Mouse (Mus musculus): ENCODE measurements around the gene Fut4. TPM values are rescaled to one million over a fixed set of nuclear protein-coding genes. Genes with fewer than 3 reads are reported as not detected.

Gene Fut4
- polyA plus RNA-seq, 1 experiment from 2014 or later, result 3.8 TPM

DNA sequence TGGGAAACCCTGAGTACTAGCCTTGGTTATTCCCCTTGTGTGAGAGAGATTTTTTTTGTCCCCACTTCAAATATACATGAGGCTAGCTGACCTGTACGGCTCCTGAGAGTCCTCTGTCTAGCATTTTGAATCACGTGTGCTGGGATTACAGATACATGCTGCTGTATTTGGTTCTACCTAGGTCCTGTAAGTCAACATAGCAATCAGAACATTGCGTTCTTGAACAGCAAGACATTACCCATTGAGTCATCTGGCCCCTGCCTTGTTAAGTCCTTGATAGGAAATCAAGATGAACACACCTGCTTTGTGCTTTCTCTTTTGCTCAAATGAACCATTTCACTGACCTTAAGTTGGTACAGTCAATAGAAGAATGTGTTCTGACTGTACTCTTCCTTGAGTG lies 2.3 kb upstream of the Fut4 start:
- Histone ChIP-seq H3K27me3 (peaks cover 9% of the 10 kb centered on the region; the same call in 1 of the 2 replicates), H3K27ac (no peak overlapping the region), H3K4me3 (no peak overlapping the region), H3K4me2 (replicated peaks) (no peak overlapping the region), H3K36me3 (no peaks in the 10 kb centered on the region), H3K9ac (no peak overlapping the region), H3K4me1 (peaks cover 16% of the 10 kb centered on the region), H3K9me3 (no peaks in the 10 kb centered on the region)
- ATAC-seq (ENCODE audit: low FRiP score, low read depth), result no peak
- WGBS, result 82% methylated on average over 3 of the region's 3 CpGs

- H3K4me2 ChIP-seq (replicated peaks), result no peak overlapping the region
- no peak for ATAC-seq (ENCODE audit: low FRiP score, low read depth)
- no peaks in the 10 kb centered on the region for H3K9me3 ChIP-seq
- H3K9ac ChIP-seq, result no peak overlapping the region
- peaks cover 20% of the 10 kb centered on the region for H3K4me1 ChIP-seq
- no peak overlapping the region for H3K4me3 ChIP-seq
- H3K36me3 ChIP-seq, result no peaks in the 10 kb centered on the region
- peaks cover 9% of the 10 kb centered on the region; the same call in 1 of the 2 replicates for H3K27me3 ChIP-seq
- no peak overlapping the region for H3K27ac ChIP-seq
Observed at GRCm38 (mm10) chr9:14753947-14754346, 1.8 kb upstream of the Fut4 start.

DNA sequence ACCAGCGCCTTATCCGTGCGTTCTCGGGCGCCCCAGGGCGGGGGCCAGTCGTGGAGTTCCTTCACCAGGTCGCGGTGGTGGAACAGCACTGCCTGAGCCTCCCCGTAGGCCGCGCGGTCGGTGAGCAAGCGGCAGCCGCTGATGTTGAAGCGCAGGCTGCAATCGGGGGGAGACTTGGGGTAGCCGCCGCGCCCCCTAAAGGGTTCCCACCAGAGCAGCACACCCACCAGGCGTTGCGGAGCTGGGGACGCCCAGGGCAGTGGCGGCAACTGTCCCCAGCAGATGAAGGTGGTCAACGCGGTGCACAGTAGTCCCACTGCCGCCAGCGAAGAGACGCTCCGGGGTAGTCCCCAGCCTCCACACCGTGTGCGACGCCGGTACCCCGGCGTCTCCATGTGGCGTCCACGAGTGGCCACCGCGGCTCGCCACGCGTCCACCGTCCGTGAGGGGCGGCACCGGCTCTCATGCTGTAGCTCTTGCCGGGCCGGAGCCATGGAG lies 641 bp downstream of the Fut4 start:
- peak; percentile 73 for ATAC-seq (ENCODE audit: low FRiP score, low read depth)
- Histone ChIP-seq H3K4me2 (replicated peaks) (peak overlapping the region; percentile 93), H3K27ac (no peak overlapping the region), H3K9ac (peak overlapping the region; percentile 74), H3K27me3 (peaks cover 9% of the 10 kb centered on the region; the same call in 1 of the 2 replicates), H3K4me3 (peak overlapping the region; percentile 58), H3K9me3 (no peaks in the 10 kb centered on the region), H3K36me3 (no peaks in the 10 kb centered on the region), H3K4me1 (peaks cover 27% of the 10 kb centered on the region)
- under 1% methylated on average over 50 of the region's 50 CpGs for WGBS

DNA sequence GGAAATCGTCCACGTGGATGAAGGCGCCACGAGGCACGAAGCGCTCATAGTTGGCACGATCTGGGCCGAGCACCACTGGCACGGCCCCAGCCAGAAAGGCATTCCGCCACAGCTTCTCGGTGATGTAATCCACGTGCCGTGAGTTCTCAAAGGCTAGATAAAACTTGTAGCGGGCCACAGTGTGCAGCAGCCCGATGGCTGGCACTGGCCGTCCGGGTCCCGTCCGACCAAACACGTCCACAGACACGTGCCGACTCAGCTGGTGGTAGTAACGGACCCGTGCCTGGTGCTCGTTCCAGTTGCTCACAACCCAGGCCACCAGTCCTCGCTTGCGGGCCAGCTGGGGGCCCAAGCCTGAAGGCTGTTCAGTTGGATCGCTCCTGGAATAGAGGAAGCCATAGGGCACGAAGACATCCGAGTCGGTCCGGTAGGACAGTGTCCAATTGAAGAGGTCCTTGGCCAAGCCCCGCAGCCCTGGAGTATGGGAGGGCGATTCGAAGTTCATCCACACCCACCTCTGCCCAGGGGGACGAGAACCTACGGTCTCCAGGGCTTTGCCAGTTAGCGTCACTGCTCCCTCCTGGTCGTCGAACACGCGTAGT lies 1.2 kb downstream of the Fut4 start:
- Histone ChIP-seq H3K4me1 (peaks cover 31% of the 10 kb centered on the region), H3K27me3 (peaks cover 9% of the 10 kb centered on the region; the same call in 1 of the 2 replicates), H3K9ac (peak overlapping the region; percentile 74), H3K27ac (no peak overlapping the region), H3K36me3 (no peaks in the 10 kb centered on the region), H3K4me2 (replicated peaks) (peak overlapping the region; percentile 93), H3K9me3 (no peaks in the 10 kb centered on the region), H3K4me3 (peak overlapping the region; percentile 58)
- ATAC-seq (ENCODE audit: low FRiP score, low read depth), result peak; percentile 46
- WGBS, result 55% methylated on average over 42 of the region's 42 CpGs

GRCm38 (mm10) chr9:14740151-14740924 lies 11.9 kb downstream of the Fut4 start, which contains the start of gene Piwil4:
Gene Piwil4, minus strand, starts transcription at chr9:14740733.
- Histone ChIP-seq H3K4me2 (replicated peaks) (no peak within 1 kb of the TSS), H3K27me3 (no peaks in the 10 kb centered on the region), H3K36me3 (no peaks in the 10 kb centered on the region), H3K9me3 (no peaks in the 10 kb centered on the region), H3K9ac (no peak within 1 kb of the TSS), H3K4me1 (no peaks in the 10 kb centered on the region), H3K27ac (no peak within 1 kb of the TSS), H3K4me3 (no peak within 1 kb of the TSS)
- ATAC-seq (ENCODE audit: low FRiP score, low read depth), result no peak
- WGBS, result 87% methylated on average over 19 of the region's 19 CpGs

GRCm38 (mm10) chr9:14739498-14740150 lies 12.6 kb downstream of the Fut4 start:
- Histone ChIP-seq H3K4me1 (no peaks in the 10 kb centered on the region), H3K4me2 (replicated peaks) (no peak overlapping the region), H3K36me3 (no peaks in the 10 kb centered on the region), H3K27ac (no peak overlapping the region), H3K4me3 (no peak overlapping the region), H3K9ac (no peak overlapping the region), H3K27me3 (no peaks in the 10 kb centered on the region), H3K9me3 (no peaks in the 10 kb centered on the region)
- 83% methylated on average over 4 of the region's 4 CpGs for WGBS
- ATAC-seq (ENCODE audit: low FRiP score, low read depth), result no peak

DNA sequence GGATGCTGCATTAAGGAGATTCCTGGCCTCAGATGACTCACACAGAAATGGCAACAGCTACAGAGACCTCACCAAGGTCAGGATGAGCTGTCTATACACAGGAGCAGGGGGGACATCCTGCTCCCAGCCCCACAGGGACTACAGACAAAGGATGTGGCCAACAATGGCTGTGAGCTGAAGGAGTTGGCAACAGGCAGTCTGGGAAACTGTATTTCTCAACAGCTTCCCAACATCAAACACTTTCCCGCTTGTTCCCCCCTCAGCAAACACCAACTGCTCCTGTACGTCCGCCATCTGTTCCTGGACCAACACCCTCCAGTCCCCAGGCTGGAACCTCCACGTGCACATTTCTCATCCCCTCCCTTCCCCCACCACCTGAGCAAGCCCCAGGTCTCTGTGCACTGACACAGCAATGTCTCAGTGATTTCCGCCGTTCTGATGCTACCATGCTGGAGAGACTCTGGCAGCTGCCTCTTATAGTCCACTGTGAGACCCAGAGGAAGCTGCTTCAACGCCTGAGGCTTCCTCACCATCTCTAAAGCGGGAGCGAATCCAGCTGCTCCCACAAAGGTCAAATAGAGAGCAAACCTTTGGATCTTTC lies 21.2 kb downstream of the Fut4 start:
- ATAC-seq (ENCODE audit: low FRiP score, low read depth), result 0 out of 2 replicates have a peak, but pooled peaks have one; percentile 32
- H3K27ac ChIP-seq, result no peak overlapping the region; the same call in 1 of the 2 replicates
- 29% methylated on average over 9 of the region's 9 CpGs for WGBS

GRCm38 (mm10) chr9:14728365-14728764 lies 23.8 kb downstream of the Fut4 start:
- 93% methylated on average over 4 of the region's 4 CpGs for WGBS
- Histone ChIP-seq H3K4me2 (replicated peaks) (no peak overlapping the region), H3K27me3 (no peaks in the 10 kb centered on the region), H3K36me3 (no peaks in the 10 kb centered on the region), H3K9me3 (no peaks in the 10 kb centered on the region), H3K27ac (no peak overlapping the region), H3K9ac (no peak overlapping the region), H3K4me3 (no peak overlapping the region), H3K4me1 (peaks cover 8% of the 10 kb centered on the region)
- no peak for ATAC-seq (ENCODE audit: low FRiP score, low read depth)

More for the DNA sequence above, 21.2 kb downstream of the Fut4 start:
- Histone ChIP-seq H3K4me2 (replicated peaks) (no peak overlapping the region), H3K9me3 (no peaks in the 10 kb centered on the region), H3K9ac (no peak overlapping the region), H3K4me3 (no peak overlapping the region), H3K4me1 (peaks cover 8% of the 10 kb centered on the region), H3K36me3 (no peaks in the 10 kb centered on the region), H3K27me3 (no peaks in the 10 kb centered on the region)

DNA sequence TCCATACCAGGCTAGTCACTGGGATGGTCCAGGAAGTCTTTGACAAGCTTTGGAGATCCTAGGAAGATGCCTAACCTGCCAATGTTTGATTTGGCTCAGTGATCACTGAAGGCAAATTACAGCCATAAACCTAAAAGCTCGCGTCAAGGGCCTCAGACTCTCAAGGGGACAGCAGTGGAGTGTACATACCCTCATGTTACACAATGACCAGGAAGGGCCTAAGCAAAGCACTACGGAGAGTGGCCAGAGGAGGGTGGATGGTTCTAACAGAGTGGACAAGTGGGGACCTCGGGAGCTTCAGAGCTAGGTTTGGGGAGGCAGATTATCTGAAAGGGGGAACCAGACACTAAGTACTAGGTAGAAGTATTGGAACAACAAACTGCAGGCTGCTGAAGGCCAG lies 25.6 kb downstream of the Fut4 start:
- WGBS, result 70% methylated on average over 4 of the region's 4 CpGs
- ATAC-seq (ENCODE audit: low FRiP score, low read depth), result no peak

DNA sequence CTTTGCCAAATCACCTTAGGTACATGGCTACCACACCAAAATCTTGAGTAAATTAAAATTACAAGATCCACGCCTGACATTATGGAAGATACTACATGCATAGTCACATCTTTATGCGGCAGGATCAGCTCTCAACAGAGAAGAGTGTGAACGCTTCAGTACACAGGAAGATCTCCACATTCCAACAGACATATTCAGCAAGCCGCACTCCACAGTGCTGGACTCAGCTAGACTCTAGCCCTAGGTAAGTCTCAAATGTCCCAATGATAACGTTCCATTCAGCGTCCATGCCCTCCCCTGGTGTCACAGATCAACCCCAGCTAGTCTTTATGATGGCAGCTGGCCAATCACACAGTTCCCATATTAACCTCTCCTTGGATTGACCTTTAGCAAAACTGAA lies 26.2 kb downstream of the Fut4 start:
- WGBS, result 86% methylated on average over 6 of the region's 6 CpGs
- H3K36me3 ChIP-seq, result no peaks in the 10 kb centered on the region
- no peak overlapping the region for H3K4me3 ChIP-seq
- H3K4me2 ChIP-seq (replicated peaks), result no peak overlapping the region
- no peak for ATAC-seq (ENCODE audit: low FRiP score, low read depth)
- peaks cover 4% of the 10 kb centered on the region for H3K4me1 ChIP-seq
- H3K27me3 ChIP-seq, result no peaks in the 10 kb centered on the region
- H3K9ac ChIP-seq, result no peak overlapping the region
- H3K9me3 ChIP-seq, result no peaks in the 10 kb centered on the region
- no peak overlapping the region for H3K27ac ChIP-seq

More for the DNA sequence above, 25.6 kb downstream of the Fut4 start:
- Histone ChIP-seq H3K27me3 (no peaks in the 10 kb centered on the region), H3K4me1 (peaks cover 8% of the 10 kb centered on the region), H3K4me2 (replicated peaks) (no peak overlapping the region), H3K9ac (no peak overlapping the region), H3K4me3 (no peak overlapping the region), H3K9me3 (no peaks in the 10 kb centered on the region), H3K36me3 (no peaks in the 10 kb centered on the region), H3K27ac (no peak overlapping the region)

- H3K9ac ChIP-seq, result no peak overlapping the region
- no peak overlapping the region for H3K4me3 ChIP-seq
- H3K27me3 ChIP-seq, result no peaks in the 10 kb centered on the region
- no peaks in the 10 kb centered on the region for H3K9me3 ChIP-seq
- H3K27ac ChIP-seq, result no peak overlapping the region
- H3K4me2 ChIP-seq (replicated peaks), result no peak overlapping the region
- H3K36me3 ChIP-seq, result no peaks in the 10 kb centered on the region
- ATAC-seq (ENCODE audit: low FRiP score, low read depth), result no peak
- no peaks in the 10 kb centered on the region for H3K4me1 ChIP-seq
- 74% methylated on average over 5 of the region's 5 CpGs for WGBS
Observed at GRCm38 (mm10) chr9:14724755-14725420, 27.3 kb downstream of the Fut4 start.
